Mouse (Mus musculus) erythroblast, embryonic 14.5 days (primary cell): ENCODE results near the gene Ambra1. TPM values are rescaled to one million over a fixed set of nuclear protein-coding genes. Genes with fewer than 3 reads are reported as not detected.
A peak's percentile ranks its signal among the peaks of the same experiment; 100 is the strongest.

ENCODE experiments used
- H3K27me3 ChIP-seq: 2 replicates; pipeline ENCODE4 v1.6.1; 2012; ENCODE audit warnings: inconsistent platforms; ENCODE audit not compliant: control insufficient read depth
- H3K36me3 ChIP-seq: 2 replicates; pipeline ENCODE4 v1.6.1; 2012; ENCODE audit warnings: mild to moderate bottlenecking, inconsistent platforms; ENCODE audit not compliant: control insufficient read depth
- H3K4me1 ChIP-seq: 2 replicates; pipeline ENCODE4 v1.6.1; 2012; ENCODE audit warnings: inconsistent platforms; ENCODE audit not compliant: control insufficient read depth
- H3K4me3 ChIP-seq: replicated peaks from 2 replicates; pipeline ENCODE3; 2012; ENCODE audit warnings: moderate library complexity, mild to moderate bottlenecking, inconsistent platforms
- H3K9me3 ChIP-seq: 2 replicates; pipeline ENCODE4 v1.6.1; 2012; ENCODE audit warnings: low read length, inconsistent platforms, mixed read lengths; ENCODE audit not compliant: control insufficient read depth
- GATA1 ChIP-seq: IDR thresholded peaks from 2 replicates; pipeline ENCODE4 v1.6.1; 2012; ENCODE audit warnings: low read length, inconsistent platforms, mixed read lengths
- TAL1 ChIP-seq: IDR thresholded peaks from 3 replicates; pipeline ENCODE4 v1.6.1; 2012; ENCODE audit warnings: low read length, inconsistent platforms, mixed read lengths
- polyA plus RNA-seq: library from polyadenylated mRNA; stranded (reverse); fragments of >175 nt; gene quantifications from 2 replicates; pipeline ENCODE4 v1.2.3, GENCODE M21; 2012

The Ambra1 gene
- polyA plus RNA-seq: 1.8 and 2.0 TPM in 2 replicates

DNA sequence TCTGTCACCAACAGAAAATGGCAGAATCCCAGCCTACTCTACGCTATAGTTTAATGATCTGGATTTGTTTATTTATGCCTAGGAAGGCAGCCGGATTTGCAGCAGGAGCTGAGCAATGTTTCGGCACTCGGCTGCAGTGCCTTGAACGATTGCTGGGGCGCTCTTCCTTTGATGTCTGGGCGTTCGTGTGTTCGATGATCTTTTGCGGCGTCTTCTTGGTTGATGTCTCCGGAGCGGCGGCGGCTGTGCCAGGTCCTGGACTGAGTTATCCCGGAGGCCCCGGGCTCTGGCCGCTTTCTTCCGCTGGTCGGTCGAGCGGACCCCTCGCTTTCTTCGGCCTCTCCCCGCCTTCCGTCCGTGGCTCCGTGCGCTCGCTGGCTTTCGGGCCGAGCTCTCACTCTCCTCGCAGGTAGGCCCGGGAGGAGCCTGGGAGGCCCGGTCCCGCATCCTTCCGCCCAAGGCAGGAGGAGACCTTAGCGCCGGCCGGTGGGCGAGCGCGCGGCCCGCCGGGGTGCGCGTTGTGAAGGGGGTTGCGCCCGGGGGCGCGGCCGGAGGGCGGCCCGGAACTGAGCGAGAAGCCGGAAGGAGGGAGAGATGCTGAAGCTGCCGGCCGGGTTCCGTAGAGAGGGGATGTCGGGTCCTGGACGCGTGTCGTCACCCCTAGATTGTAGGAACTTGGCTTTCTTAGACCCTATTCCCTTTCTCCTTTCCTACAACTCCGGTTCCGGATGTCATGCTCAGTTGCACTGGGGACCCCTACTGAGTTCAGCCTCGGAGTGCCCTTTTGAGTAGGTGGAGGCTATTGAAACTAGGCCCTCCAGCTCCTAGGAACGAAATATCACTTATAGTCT lies at the start of gene Ambra1:
Ambra1 (plus strand) TSS at position 164 of the 851 bp plus-strand sequence.
- Histone ChIP-seq H3K4me1 (peaks cover 25% of the 10 kb centered on the region), H3K36me3 (peaks cover 6% of the 10 kb centered on the region), H3K27me3 (no peaks in the 10 kb centered on the region), H3K4me3 (peak within 1 kb of the TSS; percentile 96), H3K9me3 (no peaks in the 10 kb centered on the region)
- TF ChIP-seq GATA1 (no peak), TAL1 (no peak)

GRCm38 (mm10) chr2:91682850-91683249 lies 47.1 kb upstream of the Ambra1 start:
- peaks cover 92% of the 10 kb centered on the region for H3K36me3 ChIP-seq
- H3K27me3 ChIP-seq: no peaks in the 10 kb centered on the region
- H3K4me3 ChIP-seq: no peak overlapping the region
- H3K4me1 ChIP-seq: peaks cover 7% of the 10 kb centered on the region
- no peaks in the 10 kb centered on the region for H3K9me3 ChIP-seq
- TF ChIP-seq GATA1: no peak
- no peak for TF ChIP-seq TAL1

DNA sequence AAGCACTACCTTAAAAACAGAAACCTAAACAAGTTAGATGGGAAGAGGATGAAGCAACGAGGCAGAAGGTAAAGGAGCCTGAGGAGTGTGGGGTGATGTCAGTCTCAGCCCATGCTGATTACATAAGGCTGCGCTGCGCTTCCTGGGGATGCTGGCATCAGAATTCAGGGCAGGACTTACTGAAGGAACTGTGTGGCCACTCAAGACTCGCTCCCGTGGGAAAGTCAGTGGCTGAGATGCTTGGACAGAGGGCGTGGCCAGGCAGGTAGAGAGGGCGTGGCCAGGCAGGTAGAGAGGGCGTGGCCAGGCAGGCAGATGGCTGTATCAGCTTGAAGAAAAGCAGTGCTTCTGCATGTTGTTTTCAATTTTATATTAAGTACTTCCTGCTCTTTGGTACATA lies 46.0 kb upstream of the Ambra1 start:
- Histone ChIP-seq H3K4me1 (peaks cover 7% of the 10 kb centered on the region), H3K9me3 (no peaks in the 10 kb centered on the region), H3K36me3 (peaks cover 91% of the 10 kb centered on the region), H3K27me3 (no peaks in the 10 kb centered on the region), H3K4me3 (no peak overlapping the region)
- TF ChIP-seq GATA1 (no peak), TAL1 (no peak)

GRCm38 (mm10) chr2:91689452-91689851 lies 40.5 kb upstream of the Ambra1 start:
- Histone ChIP-seq H3K4me3 (no peak overlapping the region), H3K27me3 (no peaks in the 10 kb centered on the region), H3K4me1 (no peaks in the 10 kb centered on the region), H3K9me3 (no peaks in the 10 kb centered on the region), H3K36me3 (peaks cover 72% of the 10 kb centered on the region)
- no peak for TF ChIP-seq GATA1

- Histone ChIP-seq H3K4me1 (no peaks in the 10 kb centered on the region), H3K9me3 (no peaks in the 10 kb centered on the region)
- no peak for TF ChIP-seq TAL1
- TF ChIP-seq GATA1: no peak
Measured at GRCm38 (mm10) chr2:91695436-91696224, 34.3 kb upstream of the Ambra1 start.

GRCm38 (mm10) chr2:91696225-91696590 lies 33.7 kb upstream of the Ambra1 start:
- no peak for TF ChIP-seq GATA1
- TF ChIP-seq TAL1: no peak
- H3K4me1 ChIP-seq: no peaks in the 10 kb centered on the region
- no peaks in the 10 kb centered on the region for H3K9me3 ChIP-seq
- H3K27me3 ChIP-seq: no peaks in the 10 kb centered on the region
- H3K4me3 ChIP-seq: no peak overlapping the region
- H3K36me3 ChIP-seq: peaks cover 32% of the 10 kb centered on the region

More at GRCm38 (mm10) chr2:91695436-91696224, 34.3 kb upstream of the Ambra1 start:
- Histone ChIP-seq H3K4me3 (no peak overlapping the region), H3K27me3 (no peaks in the 10 kb centered on the region), H3K36me3 (peaks cover 36% of the 10 kb centered on the region)

DNA sequence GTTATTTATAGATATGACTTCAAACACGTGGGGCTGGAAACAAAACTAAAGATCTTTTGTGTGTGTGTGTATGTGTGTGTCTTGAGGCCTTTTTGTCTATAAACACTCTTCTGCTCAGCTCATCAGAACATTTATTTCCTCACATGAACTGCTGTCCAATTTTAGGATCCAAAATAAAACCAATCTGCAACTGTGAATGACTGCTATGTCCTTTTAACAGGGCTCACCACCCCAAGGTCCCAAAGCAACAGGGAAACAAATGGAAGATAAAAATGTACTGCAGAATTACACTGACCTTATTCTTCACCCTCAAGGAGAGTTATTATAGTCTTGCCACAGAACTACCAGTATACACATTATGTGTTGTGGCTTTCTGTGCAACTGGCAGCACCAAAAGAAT lies 30.7 kb upstream of the Ambra1 start:
- Histone ChIP-seq H3K9me3 (no peaks in the 10 kb centered on the region), H3K36me3 (peaks cover 12% of the 10 kb centered on the region), H3K4me3 (no peak overlapping the region), H3K4me1 (no peaks in the 10 kb centered on the region), H3K27me3 (no peaks in the 10 kb centered on the region)
- TF ChIP-seq TAL1 (no peak), GATA1 (no peak)

- TF ChIP-seq TAL1 (no peak), GATA1 (no peak)
- Histone ChIP-seq H3K36me3 (no peaks in the 10 kb centered on the region; the same call in 1 of the 2 replicates), H3K4me1 (no peaks in the 10 kb centered on the region), H3K4me3 (no peak overlapping the region), H3K9me3 (no peaks in the 10 kb centered on the region), H3K27me3 (no peaks in the 10 kb centered on the region)
Measured at GRCm38 (mm10) chr2:91701366-91701765, 28.6 kb upstream of the Ambra1 start.

DNA sequence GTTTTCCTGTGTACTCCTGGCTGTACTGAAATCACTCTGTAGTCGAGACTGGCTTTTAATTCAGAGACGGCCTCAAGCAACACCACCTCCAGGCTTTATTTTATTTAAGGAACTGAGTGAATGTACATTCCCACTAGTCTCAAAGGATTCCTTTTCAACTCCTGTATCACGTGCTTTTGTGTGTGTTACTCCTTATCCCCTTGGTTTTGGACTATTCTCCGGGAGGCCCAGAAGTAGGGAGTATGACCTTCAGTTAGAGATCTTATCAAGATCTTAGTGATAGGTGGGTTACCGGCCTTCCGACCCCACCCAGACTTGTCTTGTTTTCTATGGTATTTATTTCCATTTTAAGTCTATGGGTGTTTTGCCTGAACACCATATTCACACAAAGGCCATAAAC lies 24.2 kb upstream of the Ambra1 start:
- Histone ChIP-seq H3K27me3 (no peaks in the 10 kb centered on the region), H3K36me3 (no peaks in the 10 kb centered on the region; the same call in 1 of the 2 replicates), H3K9me3 (no peaks in the 10 kb centered on the region), H3K4me1 (peaks cover 16% of the 10 kb centered on the region), H3K4me3 (no peak overlapping the region)
- TF ChIP-seq GATA1: no peak
- TF ChIP-seq TAL1: no peak
